Mouse (Mus musculus) neural tube, embryonic 10.5 days (tissue): ENCODE measurements at regions not wholly inside any gene's neighbourhood (a gene's known extent, or its start where the extent isn't known, plus 50 kb on each side); places are given as distances from the start of the nearest gene placed in this dataset.

Experiments
- DNase-seq: peaks from one replicate; pipeline ENCODE4 v3.0.0-alpha.2; 2017; ENCODE audit warnings: low spot score; ENCODE audit errors: extremely low spot score

GRCm38 (mm10) chr1:193423653-193424075 lies 53.6 kb upstream of the Camk1g start:
- no peak for DNase-seq

- DNase-seq, result no peak
Measured at GRCm38 (mm10) chr1:193422886-193423285, 52.8 kb upstream of the Camk1g start.

DNA sequence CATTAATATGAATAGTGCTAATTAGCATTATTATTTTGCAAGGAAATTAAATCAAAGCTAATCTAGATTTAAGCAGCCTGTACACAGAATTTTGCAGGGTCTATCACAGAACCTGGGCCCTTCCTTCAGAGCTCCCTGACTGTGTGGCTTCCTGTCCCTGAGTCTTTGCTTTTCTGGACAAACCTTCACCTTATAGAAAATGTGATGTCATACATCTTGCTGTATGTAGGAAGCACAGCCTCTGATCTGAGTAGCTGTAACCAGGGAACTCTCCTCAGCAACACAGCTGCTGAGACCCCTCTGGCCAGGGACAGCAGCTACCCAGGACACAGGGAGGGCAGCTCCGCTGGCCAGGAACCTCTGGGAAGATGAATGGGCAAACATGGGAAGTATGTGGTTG lies 51.7 kb upstream of the Camk1g start:
- DNase-seq, result no peak

DNA sequence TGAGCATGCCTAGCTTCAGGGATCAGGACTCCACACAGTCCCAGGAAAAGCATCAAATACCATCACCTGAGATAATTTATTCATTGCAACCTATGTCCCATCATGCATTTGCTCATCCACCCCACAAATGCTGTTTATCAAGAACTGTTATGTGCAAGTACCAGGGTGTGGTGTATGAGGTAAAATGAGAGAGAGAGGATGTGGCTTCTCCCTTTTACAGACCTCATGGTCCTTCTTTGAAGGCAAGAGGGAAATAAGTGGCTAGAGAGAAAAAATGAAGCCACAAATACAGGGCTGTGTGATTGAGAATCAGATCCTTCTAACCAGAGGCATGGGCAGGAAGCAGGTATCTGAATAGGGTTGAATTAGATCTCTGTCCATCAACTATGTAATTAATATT lies 51.3 kb upstream of the Camk1g start:
- DNase-seq, result no peak
